Mouse (Mus musculus) forebrain, embryonic 13.5 days (tissue): Measurements from ENCODE around the gene Gm9958. TPM values are rescaled to one million over a fixed set of nuclear protein-coding genes. Genes with fewer than 3 reads are reported as not detected.
A peak's percentile ranks its signal among the peaks of the same experiment; 100 is the strongest.

Source experiments
- ATAC-seq: fragments of 200-750 bp; cut with Nextera tagmentation; 2 replicates; pipeline ENCODE4 v1.8.0; 2017
- H3K27ac ChIP-seq: fragments of 300-500 bp; sonication (generic); 2 replicates; pipeline ENCODE4 v1.5.1; 2015; ENCODE audit warnings: inconsistent platforms, mild to moderate bottlenecking, moderate library complexity
- H3K27me3 ChIP-seq: fragments of 300-500 bp; sonication (generic); 2 replicates; pipeline ENCODE4 v1.6.1; 2015; ENCODE audit warnings: mild to moderate bottlenecking, inconsistent platforms
- H3K36me3 ChIP-seq: fragments of 300-500 bp; sonication (generic); 2 replicates; pipeline ENCODE4 v1.6.1; 2015; ENCODE audit warnings: mild to moderate bottlenecking, inconsistent platforms; ENCODE audit not compliant: poor library complexity, severe bottlenecking
- H3K4me1 ChIP-seq: fragments of 300-500 bp; sonication (generic); 2 replicates; pipeline ENCODE4 v1.6.1; 2015; ENCODE audit warnings: inconsistent platforms
- H3K4me2 ChIP-seq: fragments of 300-500 bp; sonication (generic); 2 replicates; pipeline ENCODE4 v1.6.1; 2015; ENCODE audit warnings: inconsistent platforms, mild to moderate bottlenecking, moderate library complexity
- H3K4me3 ChIP-seq: fragments of 300-500 bp; sonication (generic); 2 replicates; pipeline ENCODE4 v1.5.1; 2015; ENCODE audit warnings: mild to moderate bottlenecking, inconsistent platforms
- H3K9ac ChIP-seq: fragments of 300-500 bp; sonication (generic); 2 replicates; pipeline ENCODE4 v1.6.1; 2015; ENCODE audit warnings: mild to moderate bottlenecking, inconsistent platforms
- H3K9me3 ChIP-seq: fragments of 300-500 bp; sonication (generic); replicated peaks from 2 replicates; pipeline ENCODE4 v1.6.1; 2016; ENCODE audit warnings: inconsistent platforms
- WGBS: fragments of 180-500 bp; shearing (Covaris S2); methylation state at CpG from one replicate; pipeline ENCODE4 v1.1.7; 2015; 5-methylcytosine and 5-hydroxymethylcytosine counted together
- polyA plus RNA-seq: library from polyadenylated mRNA; unstranded; fragments of >200 nt; fragmentation: Nextera tagmentation; extraction: Ambion mirVana; gene quantifications from 2 replicates; pipeline ENCODE4 v1.2.1, GENCODE M21; 2015

The Gm9958 gene
- polyA plus RNA-seq, 1 experiment from 2014 or later, result 7.0 TPM

GRCm38 (mm10) chr5:90365141-90365951 is 1.7 kb upstream of the Gm9958 start:
- Histone ChIP-seq H3K9me3 (no peaks in the 10 kb centered on the region), H3K27me3 (no peaks in the 10 kb centered on the region), H3K9ac (peak overlapping the region; percentile 93), H3K4me1 (peaks cover 38% of the 10 kb centered on the region), H3K36me3 (no peaks in the 10 kb centered on the region), H3K4me2 (peak overlapping the region; percentile 82), H3K4me3 (peak overlapping the region; percentile 90), H3K27ac (peak overlapping the region; percentile 99)
- peak; percentile 29 for ATAC-seq
- WGBS, result under 1% methylated on average over 45 of the region's 61 CpGs

GRCm38 (mm10) chr5:90366121-90367066 is 610 bp upstream of the Gm9958 start, which contains the start of gene Ankrd17:
Gene Ankrd17, minus strand, starts transcription at chr5:90366577.
- WGBS, result under 1% methylated on average over 66 of the region's 104 CpGs
- H3K4me1 ChIP-seq, result peaks cover 38% of the 10 kb centered on the region
- H3K4me3 ChIP-seq, result peak within 1 kb of the TSS; percentile 90
- no peaks in the 10 kb centered on the region for H3K27me3 ChIP-seq
- ATAC-seq, result peak; percentile 96
- peak within 1 kb of the TSS; percentile 99 for H3K27ac ChIP-seq
- no peaks in the 10 kb centered on the region for H3K36me3 ChIP-seq
- H3K9ac ChIP-seq, result peak within 1 kb of the TSS; percentile 93
- H3K4me2 ChIP-seq, result peak within 1 kb of the TSS; percentile 82
- H3K9me3 ChIP-seq, result 0 out of 2 replicates have a peak, but pooled peaks cover 3% of the 10 kb centered on the region

GRCm38 (mm10) chr5:90370401-90370800 is 3.4 kb downstream of the Gm9958 start:
- whole genome bisulfite sequencing, result 85% methylated on average over 5 of the region's 5 CpGs

GRCm38 (mm10) chr5:90373708-90374107 is 6.7 kb downstream of the Gm9958 start:
- Histone ChIP-seq H3K36me3 (no peaks in the 10 kb centered on the region), H3K4me1 (no peaks in the 10 kb centered on the region), H3K4me3 (no peak overlapping the region), H3K27ac (no peak overlapping the region), H3K27me3 (no peaks in the 10 kb centered on the region), H3K4me2 (no peak overlapping the region), H3K9me3 (0 out of 2 replicates have a peak, but pooled peaks cover 4% of the 10 kb centered on the region), H3K9ac (no peak overlapping the region)
- 91% methylated on average over 4 of the region's 4 CpGs for WGBS
- no peak for ATAC-seq

More at GRCm38 (mm10) chr5:90370401-90370800, 3.4 kb downstream of the Gm9958 start:
- no peak for ATAC-seq
- Histone ChIP-seq H3K27me3 (no peaks in the 10 kb centered on the region), H3K4me1 (peaks cover 10% of the 10 kb centered on the region), H3K9ac (no peak overlapping the region), H3K4me3 (no peak overlapping the region), H3K27ac (no peak overlapping the region), H3K4me2 (no peak overlapping the region), H3K9me3 (0 out of 2 replicates have a peak, but pooled peaks cover 4% of the 10 kb centered on the region), H3K36me3 (no peaks in the 10 kb centered on the region)

DNA sequence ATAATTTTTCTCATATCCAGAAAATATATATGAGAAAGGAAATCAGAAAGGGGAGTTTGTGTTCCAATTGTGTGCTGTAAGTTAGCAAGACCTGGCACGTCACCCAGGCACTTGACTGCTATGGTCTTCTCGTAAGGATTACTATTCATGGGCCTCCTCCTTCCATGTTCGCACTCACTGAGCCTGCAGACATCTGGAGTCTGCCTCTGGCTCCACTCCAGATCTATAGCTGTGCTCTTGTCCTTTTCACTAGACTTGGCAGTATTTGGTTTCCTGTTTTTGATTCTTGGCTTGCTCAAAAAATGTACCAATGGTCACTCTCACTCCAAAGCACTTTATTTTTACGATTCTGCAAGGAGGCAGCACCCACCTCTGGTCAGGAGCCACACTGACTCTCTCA is 14.5 kb downstream of the Gm9958 start:
- H3K9ac ChIP-seq, result no peak overlapping the region
- H3K27me3 ChIP-seq, result no peaks in the 10 kb centered on the region
- 72% methylated on average over 4 of the region's 4 CpGs for WGBS
- H3K4me1 ChIP-seq, result no peaks in the 10 kb centered on the region
- no peak for ATAC-seq
- H3K36me3 ChIP-seq, result no peaks in the 10 kb centered on the region
- no peak overlapping the region for H3K4me3 ChIP-seq
- H3K4me2 ChIP-seq, result no peak overlapping the region
- no peak overlapping the region for H3K27ac ChIP-seq
- no peaks in the 10 kb centered on the region for H3K9me3 ChIP-seq

- Histone ChIP-seq H3K9ac (no peak overlapping the region), H3K27me3 (no peaks in the 10 kb centered on the region), H3K4me3 (no peak overlapping the region), H3K4me2 (no peak overlapping the region), H3K27ac (no peak overlapping the region), H3K4me1 (no peaks in the 10 kb centered on the region), H3K36me3 (no peaks in the 10 kb centered on the region), H3K9me3 (no peaks in the 10 kb centered on the region)
- WGBS, result 43% methylated on average over 1 of the region's 1 CpGs
- ATAC-seq, result no peak
Measured at GRCm38 (mm10) chr5:90383080-90383479, 16.1 kb downstream of the Gm9958 start.

GRCm38 (mm10) chr5:90393764-90394163 is 26.8 kb downstream of the Gm9958 start:
- H3K36me3 ChIP-seq, result no peaks in the 10 kb centered on the region
- H3K4me1 ChIP-seq, result no peaks in the 10 kb centered on the region
- H3K9ac ChIP-seq, result no peak overlapping the region
- WGBS, result 73% methylated on average over 5 of the region's 5 CpGs
- no peaks in the 10 kb centered on the region for H3K9me3 ChIP-seq
- H3K4me3 ChIP-seq, result no peak overlapping the region
- H3K27me3 ChIP-seq, result no peaks in the 10 kb centered on the region
- ATAC-seq, result no peak
- no peak overlapping the region for H3K27ac ChIP-seq
- no peak overlapping the region for H3K4me2 ChIP-seq

- Histone ChIP-seq H3K9me3 (no peaks in the 10 kb centered on the region), H3K9ac (no peak overlapping the region), H3K4me2 (no peak overlapping the region), H3K36me3 (no peaks in the 10 kb centered on the region), H3K27ac (no peak overlapping the region), H3K4me3 (no peak overlapping the region), H3K27me3 (no peaks in the 10 kb centered on the region), H3K4me1 (no peaks in the 10 kb centered on the region)
- WGBS, result 80% methylated on average over 4 of the region's 4 CpGs
- no peak for ATAC-seq
Measured at GRCm38 (mm10) chr5:90394322-90394721, 27.3 kb downstream of the Gm9958 start.

- H3K27ac ChIP-seq, result no peak overlapping the region
- no peak overlapping the region for H3K4me2 ChIP-seq
- 90% methylated on average over 4 of the region's 4 CpGs for WGBS
- H3K36me3 ChIP-seq, result no peaks in the 10 kb centered on the region
- H3K27me3 ChIP-seq, result no peaks in the 10 kb centered on the region
- H3K4me1 ChIP-seq, result no peaks in the 10 kb centered on the region
- H3K9ac ChIP-seq, result no peak overlapping the region
- no peak overlapping the region for H3K4me3 ChIP-seq
- H3K9me3 ChIP-seq, result no peaks in the 10 kb centered on the region
- no peak for ATAC-seq
Measured at GRCm38 (mm10) chr5:90396817-90397216, 29.8 kb downstream of the Gm9958 start.

GRCm38 (mm10) chr5:90405210-90405609 is 38.2 kb downstream of the Gm9958 start:
- H3K9me3 ChIP-seq, result no peaks in the 10 kb centered on the region
- WGBS, result 91% methylated on average over 4 of the region's 4 CpGs
- ATAC-seq, result no peak
- no peak overlapping the region for H3K4me3 ChIP-seq
- no peak overlapping the region for H3K4me2 ChIP-seq
- no peaks in the 10 kb centered on the region for H3K36me3 ChIP-seq
- H3K9ac ChIP-seq, result no peak overlapping the region
- no peak overlapping the region for H3K27ac ChIP-seq
- no peaks in the 10 kb centered on the region for H3K27me3 ChIP-seq
- H3K4me1 ChIP-seq, result no peaks in the 10 kb centered on the region

DNA sequence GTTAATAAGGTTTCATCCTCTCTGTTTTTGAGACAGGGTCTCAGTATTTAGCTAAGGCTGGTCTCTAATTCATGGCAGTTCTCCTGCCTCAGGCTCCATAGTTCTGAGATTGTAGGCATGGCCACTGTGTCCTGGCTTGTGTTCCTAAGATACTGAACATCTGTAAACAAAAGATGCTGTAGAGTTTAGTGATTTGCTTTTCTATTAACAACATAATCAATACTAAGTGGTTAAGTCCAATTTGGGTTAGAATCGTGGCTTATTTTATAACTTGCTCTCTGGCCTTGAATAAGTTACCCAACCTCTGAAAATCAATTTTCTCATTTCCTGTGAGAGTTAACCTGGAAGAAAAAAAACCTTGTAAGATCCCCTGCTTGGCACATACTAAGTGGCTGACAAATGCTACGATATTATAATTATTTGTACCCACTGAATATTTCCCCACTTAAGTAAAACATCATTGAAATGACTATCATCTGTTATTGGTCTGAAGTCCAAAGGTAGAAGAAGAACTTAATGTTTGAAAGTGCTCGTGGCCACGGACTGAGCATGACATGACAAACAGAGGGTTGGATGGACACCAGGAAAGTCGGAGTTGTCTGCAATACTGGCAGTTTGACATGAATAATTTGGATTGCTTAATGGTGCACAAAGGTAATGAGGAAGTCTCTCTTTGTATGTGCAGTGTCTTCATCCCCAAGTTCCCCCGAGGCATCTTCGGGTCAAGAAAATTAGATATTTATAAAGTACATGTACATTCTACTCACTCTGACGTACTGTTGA is 47.3 kb downstream of the Gm9958 start:
- Histone ChIP-seq H3K27ac (no peak overlapping the region), H3K4me3 (no peak overlapping the region), H3K4me2 (no peak overlapping the region), H3K4me1 (no peaks in the 10 kb centered on the region), H3K27me3 (no peaks in the 10 kb centered on the region), H3K9me3 (no peaks in the 10 kb centered on the region), H3K9ac (no peak overlapping the region), H3K36me3 (no peaks in the 10 kb centered on the region)
- no peak for ATAC-seq
- whole genome bisulfite sequencing, result 78% methylated on average over 8 of the region's 8 CpGs
